Mouse (Mus musculus) embryo, embryonic 11.5 days (tissue): ENCODE results near the gene Rbm14.
A peak's percentile ranks its signal among the peaks of the same experiment; 100 is the strongest.
"Not testable (repeated sequence)": the region's sequence is repeated elsewhere in the genome, so short reads cannot be mapped to it uniquely, and the experiment has no call there.

ENCODE experiments used
- DNase-seq: peaks from one replicate; pipeline ENCODE4 v3.0.0-alpha.2; 2012; ENCODE audit warnings: low read depth, low spot score

Rbm14 gene

DNA sequence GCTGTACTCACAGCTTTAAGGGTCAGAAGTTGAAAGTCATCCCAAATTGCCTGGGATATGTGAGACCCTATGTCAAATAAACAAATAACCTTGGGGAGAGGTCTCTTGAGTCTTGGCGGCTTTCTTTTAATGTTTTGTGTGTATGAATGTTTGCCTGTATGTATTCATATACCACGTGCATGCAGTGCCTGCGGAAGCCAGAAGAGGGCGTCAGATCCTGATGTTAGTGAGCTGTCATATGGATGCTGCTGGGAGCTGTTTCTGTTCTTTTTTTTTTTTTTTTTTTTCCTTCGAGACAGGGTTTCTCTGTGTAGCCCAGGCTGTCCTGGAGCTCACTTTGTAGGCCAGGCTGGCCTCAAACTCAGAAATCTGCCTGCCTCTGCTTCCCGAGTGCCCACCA, 1.6 kb upstream of the Rbm14 start:
- no peak for DNase-seq

GRCm38 (mm10) chr19:4812334-4812949, 1.0 kb upstream of the Rbm14 start:
- not testable (repeated sequence) for DNase-seq

DNA sequence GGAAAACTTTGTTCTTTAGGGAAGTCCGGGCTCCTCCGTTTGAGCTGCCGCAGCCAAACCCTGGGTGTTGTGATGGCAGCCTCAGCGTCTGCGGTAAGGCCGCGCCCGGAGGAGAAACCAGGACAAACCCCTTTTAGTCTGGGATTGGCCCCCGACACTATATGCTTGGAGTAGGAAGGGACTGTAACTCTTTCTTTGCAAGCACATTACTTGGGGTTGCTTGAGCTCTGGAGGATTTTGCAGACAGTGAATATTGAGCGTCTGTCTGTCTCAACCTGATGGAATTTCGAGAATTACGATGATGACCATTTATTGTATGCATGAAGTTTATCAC, 442 bp upstream of the Rbm14 start:
- no peak for DNase-seq

- no peak for DNase-seq
Measured at GRCm38 (mm10) chr19:4810746-4811062, 730 bp downstream of the Rbm14 start.

GRCm38 (mm10) chr19:4810309-4810708, 1.1 kb downstream of the Rbm14 start:
- DNase-seq, result no peak

DNA sequence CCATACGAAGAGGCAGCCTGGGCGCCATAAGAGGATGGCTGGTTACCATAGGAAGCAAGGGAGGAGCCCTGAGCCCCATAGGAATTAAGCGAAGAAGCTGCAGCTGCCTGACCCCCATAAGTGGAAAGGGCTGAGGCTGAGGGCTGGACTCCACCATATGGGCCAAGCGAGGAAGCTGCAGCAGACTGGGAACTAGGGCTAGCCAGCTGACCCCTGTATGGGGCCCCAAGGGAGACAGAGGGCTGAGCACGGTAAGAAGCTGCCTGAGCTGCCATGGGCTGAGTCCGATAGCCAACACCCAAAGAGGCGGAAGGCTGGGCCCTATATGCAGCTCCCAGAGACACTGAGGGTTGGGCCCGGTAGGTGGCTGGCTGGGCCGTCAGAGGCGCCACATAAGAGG, 8.2 kb downstream of the Rbm14 start:
- DNase-seq, result no peak

- no peak for DNase-seq
Measured at GRCm38 (mm10) chr19:4802691-4803091, 8.7 kb downstream of the Rbm14 start.

DNA sequence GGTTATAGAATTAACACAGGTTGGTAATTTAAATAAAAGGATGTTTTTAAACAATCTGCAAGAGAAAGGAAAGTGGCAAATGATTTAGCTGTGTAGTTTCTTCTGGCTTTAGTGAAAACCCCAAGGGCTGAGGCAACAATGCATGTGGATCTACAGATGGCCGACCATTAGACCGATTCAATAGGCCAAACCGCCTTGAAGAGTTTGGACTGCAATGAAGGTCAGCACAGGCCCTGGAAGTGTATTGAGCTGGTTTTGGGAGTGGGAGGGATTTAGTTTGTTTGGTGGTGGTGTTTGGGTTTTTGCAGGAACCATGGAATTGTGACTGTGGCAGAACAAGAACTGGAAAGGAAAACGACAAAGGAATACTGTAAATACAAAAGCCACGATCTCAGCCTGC, 12.4 kb downstream of the Rbm14 start:
- no peak for DNase-seq

- DNase-seq, result no peak
Measured at GRCm38 (mm10) chr19:4797846-4798245, 13.6 kb downstream of the Rbm14 start.

DNA sequence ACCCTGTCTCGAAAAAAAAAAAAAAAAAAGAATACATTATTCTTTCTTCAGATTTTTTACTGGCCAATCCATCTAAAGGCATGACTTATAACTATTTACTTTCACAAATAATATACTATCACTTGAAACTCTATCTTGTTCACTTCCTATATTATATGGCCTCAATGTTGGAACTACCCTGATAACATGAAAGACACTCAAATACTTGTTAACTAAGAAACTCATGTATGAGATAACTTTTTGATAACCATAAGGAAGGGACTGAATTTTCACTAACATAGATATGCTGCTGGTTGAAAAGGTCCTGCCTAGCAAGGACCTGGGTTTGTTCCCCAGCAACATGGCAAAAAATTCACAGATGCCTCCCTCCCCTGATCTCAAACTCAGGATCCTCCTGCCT, 15.5 kb downstream of the Rbm14 start:
- DNase-seq, result no peak

DNA sequence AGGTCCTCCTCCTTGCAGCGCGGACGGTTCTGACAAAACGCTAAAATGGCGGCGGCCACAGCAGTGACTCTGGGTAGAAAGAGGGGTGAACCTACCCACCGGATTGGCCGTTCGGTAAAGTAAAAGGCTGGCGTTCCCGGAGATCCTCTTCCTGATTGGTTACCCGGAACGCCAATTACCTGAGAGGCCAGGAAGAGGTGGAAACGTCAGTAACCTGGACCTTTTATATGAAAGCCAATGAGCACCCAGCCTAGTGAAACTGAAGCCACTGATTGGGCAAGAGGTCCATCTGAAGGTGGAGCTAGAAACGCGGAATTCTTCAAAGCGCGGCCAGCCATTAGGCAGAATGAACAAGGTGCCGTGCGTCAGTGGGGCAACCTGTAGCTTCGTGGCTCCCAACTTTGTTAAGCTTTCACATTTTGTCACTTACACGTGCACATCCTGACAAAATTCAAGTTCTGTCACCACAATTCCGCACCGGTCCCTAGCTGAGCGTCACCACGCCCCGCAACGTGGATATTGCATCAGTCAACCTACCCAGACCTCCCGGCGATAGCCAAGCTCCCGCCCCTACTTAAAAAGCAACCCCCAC, 17.5 kb downstream of the Rbm14 start, which contains the start of gene Rbm4:
Gene Rbm4, minus strand, starts transcription at position 71 of the 592 bp plus-strand sequence.
- peak; percentile 97 for DNase-seq

- no peak for DNase-seq
Measured at GRCm38 (mm10) chr19:4793281-4793830, 18.1 kb downstream of the Rbm14 start.

DNA sequence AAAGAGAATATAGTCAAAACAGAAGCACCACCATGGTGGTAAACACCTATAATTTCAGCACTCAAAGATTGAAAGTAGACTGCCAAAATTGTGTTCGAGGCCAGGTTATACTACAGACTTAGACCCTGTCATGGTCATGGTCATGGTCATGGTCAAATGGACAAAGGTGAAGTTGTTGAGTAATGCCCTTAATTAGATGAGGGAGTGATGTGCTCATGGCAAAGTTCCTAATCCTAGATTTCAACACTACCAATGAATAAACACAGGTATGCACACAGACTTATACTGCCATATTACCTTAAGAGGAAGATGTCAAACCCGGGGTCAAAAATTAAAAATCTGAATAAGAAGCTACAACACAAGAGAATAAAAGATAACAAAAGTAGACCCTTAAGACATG, 25.1 kb downstream of the Rbm14 start:
- no peak for DNase-seq

DNA sequence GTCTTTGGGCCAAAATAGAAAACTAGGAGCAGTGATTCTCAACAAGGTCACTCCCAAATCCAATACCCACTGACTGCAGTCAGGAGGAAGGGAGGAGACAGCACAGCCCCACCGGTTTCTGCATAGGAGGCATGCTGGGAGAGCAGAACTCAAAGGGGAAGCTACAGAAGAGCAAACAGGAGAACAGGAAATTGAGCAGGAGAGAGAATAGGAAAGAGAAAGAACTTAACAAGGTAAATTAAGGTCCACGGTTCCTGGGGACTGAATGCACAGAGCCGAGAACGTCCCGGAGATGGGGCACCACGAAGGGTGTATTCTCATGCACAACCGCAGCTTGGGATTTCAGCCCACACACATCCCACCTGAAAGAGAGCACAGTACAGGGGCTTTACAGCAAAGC, 26.2 kb downstream of the Rbm14 start:
- DNase-seq, result no peak

- DNase-seq, result no peak
Measured at GRCm38 (mm10) chr19:4782891-4783290, 28.5 kb downstream of the Rbm14 start.

- DNase-seq, result no peak
Measured at GRCm38 (mm10) chr19:4772785-4773184, 38.6 kb downstream of the Rbm14 start.

GRCm38 (mm10) chr19:4767507-4768148, 43.8 kb downstream of the Rbm14 start:
- no peak for DNase-seq

GRCm38 (mm10) chr19:4762876-4763275, 48.6 kb downstream of the Rbm14 start:
- DNase-seq, result no peak

DNA sequence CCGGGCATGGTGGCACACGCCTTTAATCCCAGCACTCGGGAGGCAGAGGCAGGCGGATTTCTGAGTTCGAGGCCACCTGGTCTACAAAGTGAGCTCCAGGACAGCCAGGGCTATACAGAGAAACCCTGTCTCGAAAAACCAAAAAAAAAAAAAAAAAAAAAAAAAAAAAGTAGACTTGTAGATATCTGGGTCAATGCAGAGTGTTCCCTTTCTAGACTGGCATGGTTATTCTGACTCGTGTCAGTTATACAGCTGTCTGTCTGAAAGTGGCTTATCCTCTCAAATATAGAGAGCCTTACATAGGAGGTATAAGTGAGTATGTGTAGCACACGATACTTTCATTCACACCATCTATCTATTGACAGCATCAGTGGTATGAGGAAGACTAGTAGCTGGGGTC, 50.9 kb downstream of the Rbm14 start:
- DNase-seq, result not testable (repeated sequence)

DNA sequence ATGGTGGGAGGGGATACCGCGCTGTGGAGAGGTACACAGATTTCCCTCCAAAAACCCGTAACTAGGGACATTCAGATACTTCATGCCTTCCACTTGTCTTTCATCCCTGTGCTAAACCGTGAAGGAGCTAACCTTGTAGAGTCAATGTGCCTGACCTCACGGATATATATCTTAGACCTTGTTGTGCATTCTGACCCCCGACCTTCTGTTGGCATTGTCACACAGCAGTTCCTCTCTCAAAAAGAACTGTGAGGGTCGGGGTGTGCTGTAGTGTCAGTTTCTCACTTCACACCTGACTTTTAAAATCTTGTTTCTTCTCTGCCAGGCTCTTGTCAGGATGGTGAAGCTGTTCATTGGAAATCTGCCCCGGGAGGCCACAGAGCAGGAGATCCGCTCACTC, 54.5 kb downstream of the Rbm14 start:
- no peak for DNase-seq

DNA sequence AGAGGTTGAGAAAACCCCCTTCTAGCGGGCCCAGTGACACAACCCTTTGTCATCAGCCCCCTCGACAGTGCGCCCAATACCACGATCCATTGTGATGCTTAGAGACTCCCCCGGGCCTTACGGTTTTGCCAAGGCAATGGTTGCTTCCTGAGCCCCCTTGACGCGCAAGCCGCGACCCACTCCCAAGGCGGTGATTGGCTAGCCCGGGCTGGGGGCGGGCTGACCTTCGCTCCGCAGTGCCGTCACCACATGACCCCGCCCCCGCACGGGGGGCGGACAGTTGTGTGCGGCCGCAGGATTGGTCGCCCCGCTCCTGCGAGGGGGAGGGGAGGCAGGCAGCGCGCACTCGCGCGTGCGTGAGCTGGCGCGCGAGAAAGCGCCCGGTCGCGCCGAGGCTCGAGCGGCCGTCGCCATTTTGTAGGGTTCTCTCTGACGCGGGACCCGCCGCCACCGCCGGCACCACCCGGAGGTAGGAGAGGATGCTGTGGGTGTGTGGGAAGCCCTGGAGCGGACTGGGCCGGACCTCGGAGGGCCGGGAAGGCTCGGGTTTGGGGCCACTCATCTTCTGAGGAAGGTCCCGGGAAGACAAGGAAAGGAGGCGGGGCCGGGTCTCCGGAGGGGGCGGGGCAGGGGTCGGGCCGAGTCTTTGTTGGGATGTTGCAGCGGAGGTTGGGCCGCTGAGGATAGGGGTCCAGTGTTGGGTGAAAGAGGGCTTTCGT, 55.1 kb downstream of the Rbm14 start, which contains the start of gene Rbm4b:
Gene Rbm4b, plus strand, starts transcription at position 305 of the 719 bp plus-strand sequence.
- peak; percentile 96 for DNase-seq

- DNase-seq, result peak; percentile 73
Measured at GRCm38 (mm10) chr19:4755565-4756192, 55.8 kb downstream of the Rbm14 start.
